Mouse (Mus musculus): Measurements from ENCODE around the gene Smgc.
"Not testable (repeated sequence)": the region's sequence is repeated elsewhere in the genome, so short reads cannot be mapped to it uniquely, and the experiment has no call there.

The Smgc gene

GRCm38 (mm10) chr15:91837965-91838364 is at the start of gene Smgc:
Gene Smgc, plus strand, starts transcription at chr15:91838265.
- DNase-seq (ENCODE audit: low read depth), result no peak

- DNase-seq (ENCODE audit: low read depth), result no peak
These were observed 49.7 kb upstream of the Smgc start for GRCm38 (mm10) chr15:91788338-91788737.

- no peak for DNase-seq (ENCODE audit: low read depth)
These were observed 31.6 kb upstream of the Smgc start for GRCm38 (mm10) chr15:91806463-91806862.

GRCm38 (mm10) chr15:91835319-91835718 is 2.7 kb upstream of the Smgc start:
- DNase-seq (ENCODE audit: low read depth), result no peak

- DNase-seq (ENCODE audit: low read depth), result not testable (repeated sequence)
These were observed 26.1 kb downstream of the Smgc start for GRCm38 (mm10) chr15:91864130-91864529.

GRCm38 (mm10) chr15:91900245-91900644 is 62.2 kb downstream of the Smgc start:
- peak; percentile 3 for DNase-seq (ENCODE audit: low read depth)

- not testable (repeated sequence) for DNase-seq (ENCODE audit: low read depth)
These were observed 69.0 kb downstream of the Smgc start for GRCm38 (mm10) chr15:91907046-91907445.

All from c-Kit-positive CD71-negative TER-119-negative erythroid progenitor cells, embryonic 14.5 days (primary cell).